Mouse (Mus musculus): Measurements from ENCODE around the gene Fibp.
A peak's percentile ranks its signal among the peaks of the same experiment; 100 is the strongest.
"Not testable (repeated sequence)": the region's sequence is repeated elsewhere in the genome, so short reads cannot be mapped to it uniquely, and the experiment has no call there.

Gene Fibp

DNA sequence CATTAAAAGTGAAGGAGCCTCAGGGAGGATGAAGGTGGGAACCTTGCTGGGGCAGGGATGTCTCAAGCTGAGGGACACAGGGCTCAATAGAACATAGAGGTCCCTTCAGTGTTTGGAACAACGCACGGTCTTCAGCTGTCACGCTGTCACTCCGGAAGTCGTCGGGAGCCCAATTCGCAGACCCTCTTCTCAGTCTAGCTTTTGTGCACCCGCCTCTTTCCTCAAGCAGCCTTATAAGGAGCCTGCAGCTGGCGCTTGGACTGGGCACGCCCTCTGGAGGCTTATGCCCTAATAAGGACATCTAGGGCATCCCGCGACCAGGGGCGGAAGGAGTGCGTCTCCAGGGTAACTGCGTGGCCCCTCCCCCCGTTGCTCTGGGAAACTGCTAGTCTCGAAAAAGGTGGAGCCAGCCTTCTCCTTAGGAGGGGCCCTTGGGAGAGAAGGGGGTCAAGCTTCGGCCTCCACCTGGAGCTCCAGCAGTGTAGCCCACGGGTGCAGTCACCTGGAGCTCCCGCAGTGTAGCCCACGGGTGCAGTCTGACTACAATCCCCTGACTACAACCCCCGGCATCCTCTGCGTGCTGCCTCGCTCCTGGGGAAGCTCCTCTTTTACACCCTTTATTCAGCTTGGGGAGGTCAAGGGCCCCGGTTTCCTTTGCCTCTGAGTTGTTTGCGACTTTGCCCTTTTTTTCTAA lies 28.6 kb downstream of the Fibp start:
- DNase-seq (ENCODE audit: low spot score): peak; percentile 98

DNA sequence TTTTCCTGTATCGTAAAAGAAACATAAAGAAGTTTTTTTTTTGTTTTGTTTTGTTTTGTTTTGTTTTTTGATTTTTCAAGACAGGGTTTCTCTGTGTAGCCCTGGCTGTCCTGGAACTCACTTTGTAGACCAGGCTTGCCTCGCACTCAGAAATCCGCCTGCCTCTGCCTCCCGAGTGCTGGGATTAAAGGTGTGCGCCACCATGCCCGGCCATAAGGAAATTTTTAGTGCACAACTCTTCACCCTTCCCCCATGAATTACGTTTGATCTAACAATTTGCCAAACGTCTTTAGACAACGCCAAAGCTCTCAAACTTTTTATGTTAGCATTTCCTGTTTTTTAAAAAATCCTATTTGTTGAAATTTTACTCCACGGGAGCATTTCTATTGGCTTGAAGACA lies 29.3 kb downstream of the Fibp start:
- not testable (repeated sequence) for DNase-seq (ENCODE audit: low spot score)

DNA sequence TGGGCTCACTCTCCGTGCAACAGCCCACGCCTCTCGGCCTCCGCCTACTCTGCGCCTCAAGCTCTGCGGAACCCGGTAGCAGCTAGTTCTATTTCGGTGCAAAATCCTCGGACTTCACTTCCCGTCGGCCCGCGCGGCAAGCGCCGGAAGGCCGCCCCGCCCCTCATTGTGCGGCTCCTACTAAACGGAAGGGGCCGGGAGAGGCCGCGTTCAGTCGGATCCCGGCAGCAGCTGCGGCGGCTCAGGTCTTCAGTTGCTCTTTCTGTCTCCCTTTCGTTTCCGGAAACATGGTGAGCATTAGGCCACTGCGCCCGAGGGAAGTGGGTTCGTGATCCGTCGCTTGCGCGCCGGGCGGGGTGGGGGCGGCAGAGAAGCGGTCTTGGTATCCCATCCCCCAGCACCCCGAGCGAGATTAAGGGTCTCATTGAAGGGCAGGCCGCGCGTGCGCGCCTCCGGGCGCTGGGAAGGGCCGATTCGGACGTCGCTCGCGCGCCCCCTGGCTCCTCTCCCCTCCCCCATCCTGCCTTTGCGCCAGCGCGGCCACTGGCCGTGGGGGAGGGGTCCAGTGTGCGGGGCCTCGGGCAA lies 30.0 kb downstream of the Fibp start, which contains the start of gene Cfl1:
TSS of gene Cfl1 (plus strand) at position 143 of the 585 bp plus-strand sequence.
- peak; percentile 96 for DNase-seq (ENCODE audit: low spot score)

DNA sequence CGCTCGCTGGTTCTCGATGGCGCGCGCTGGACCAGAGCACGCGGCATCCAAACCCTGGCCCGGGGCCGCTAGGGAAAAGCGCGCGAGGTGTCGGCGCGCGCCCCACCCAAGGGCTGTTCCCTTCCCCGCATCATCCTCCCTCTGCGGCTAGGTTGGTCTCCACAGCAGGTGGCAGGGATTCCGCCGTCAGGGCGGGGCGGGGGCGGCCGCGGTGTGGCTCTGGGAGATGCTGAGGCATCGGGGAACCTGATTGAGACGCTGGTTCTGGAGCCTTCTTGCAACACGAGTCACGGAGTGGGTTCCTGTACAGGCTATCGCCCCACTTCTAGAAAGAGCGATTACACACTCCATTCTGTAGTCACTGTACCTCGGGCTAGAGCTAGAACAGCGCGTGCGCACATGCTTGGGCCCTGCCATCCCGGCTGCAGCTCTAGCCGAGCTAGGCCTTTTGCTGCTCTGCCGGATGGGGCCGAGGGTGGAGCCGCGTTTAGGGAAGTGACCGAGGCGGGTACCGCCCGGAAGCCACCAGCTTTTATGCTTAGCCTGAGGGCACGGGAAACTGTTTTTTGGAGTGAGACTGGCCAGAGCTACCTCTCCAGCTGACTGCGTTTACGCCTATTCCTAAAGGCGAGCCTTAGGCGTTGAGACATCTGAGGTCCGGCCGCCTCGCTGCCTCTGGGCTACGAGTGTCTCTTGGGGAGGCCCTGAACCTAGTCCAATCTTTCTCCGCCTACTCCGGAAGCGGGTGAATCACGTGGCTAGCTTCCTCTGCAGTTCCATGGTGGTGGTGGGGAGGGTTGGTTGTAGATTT lies 30.7 kb downstream of the Fibp start:
- peak; percentile 83 for DNase-seq (ENCODE audit: low spot score)

DNA sequence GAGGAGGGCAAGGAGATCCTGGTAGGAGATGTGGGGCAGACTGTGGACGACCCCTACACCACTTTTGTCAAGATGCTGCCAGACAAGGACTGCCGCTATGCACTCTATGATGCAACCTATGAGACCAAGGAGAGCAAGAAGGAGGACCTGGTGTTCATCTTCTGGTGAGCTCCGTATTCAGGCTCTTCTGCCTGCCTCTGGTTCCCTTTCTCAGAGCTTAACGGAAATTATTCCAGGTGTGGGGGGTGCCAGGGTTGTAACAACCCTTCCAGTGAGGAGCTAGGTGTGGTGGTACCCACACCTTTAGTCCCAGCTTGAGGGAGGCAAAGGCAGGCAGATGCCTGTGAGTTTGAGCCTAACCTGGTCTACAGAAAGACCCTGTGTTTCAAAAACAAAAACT lies 32.2 kb downstream of the Fibp start:
- no peak for DNase-seq (ENCODE audit: low spot score)

DNA sequence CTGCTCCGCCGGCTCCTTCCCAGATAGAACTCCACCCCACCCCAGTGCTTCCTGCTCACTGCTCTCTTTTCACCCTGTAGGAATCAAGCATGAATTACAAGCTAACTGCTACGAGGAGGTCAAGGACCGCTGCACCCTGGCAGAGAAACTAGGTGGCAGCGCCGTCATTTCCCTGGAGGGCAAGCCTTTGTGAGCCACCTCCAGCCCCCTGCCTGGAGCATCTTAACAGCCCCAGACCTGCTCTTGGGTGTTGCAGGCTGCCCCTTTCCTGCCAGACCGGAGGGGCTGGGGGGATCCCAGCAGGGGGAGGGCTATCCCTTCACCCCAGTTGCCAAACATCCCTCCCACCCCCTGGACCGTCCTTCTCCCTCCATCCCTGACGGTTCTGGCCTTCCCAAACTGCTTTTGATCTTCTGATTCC lies 32.9 kb downstream of the Fibp start:
- DNase-seq (ENCODE audit: low spot score): not testable (repeated sequence)

DNA sequence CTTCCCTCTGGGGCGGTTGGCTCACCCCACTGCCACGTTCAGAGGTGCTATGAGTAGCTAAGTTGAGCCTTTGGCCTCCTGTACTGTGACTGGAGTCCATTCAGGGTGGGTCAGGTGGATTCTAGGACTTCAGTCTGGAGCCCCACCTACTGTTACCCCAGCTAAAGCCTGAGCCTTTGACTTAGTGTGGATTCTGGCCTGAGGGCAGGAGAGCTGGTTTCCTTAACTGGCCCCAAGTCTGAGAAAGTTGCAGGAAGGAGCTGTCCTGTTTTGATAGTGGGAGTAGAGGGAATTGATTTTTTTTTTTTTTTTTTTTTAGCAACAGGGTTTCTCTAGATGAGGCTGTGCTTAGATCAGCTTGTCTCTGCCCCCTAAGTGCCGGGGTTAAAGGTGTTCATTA lies 33.9 kb downstream of the Fibp start:
- no peak for DNase-seq (ENCODE audit: low spot score)

DNA sequence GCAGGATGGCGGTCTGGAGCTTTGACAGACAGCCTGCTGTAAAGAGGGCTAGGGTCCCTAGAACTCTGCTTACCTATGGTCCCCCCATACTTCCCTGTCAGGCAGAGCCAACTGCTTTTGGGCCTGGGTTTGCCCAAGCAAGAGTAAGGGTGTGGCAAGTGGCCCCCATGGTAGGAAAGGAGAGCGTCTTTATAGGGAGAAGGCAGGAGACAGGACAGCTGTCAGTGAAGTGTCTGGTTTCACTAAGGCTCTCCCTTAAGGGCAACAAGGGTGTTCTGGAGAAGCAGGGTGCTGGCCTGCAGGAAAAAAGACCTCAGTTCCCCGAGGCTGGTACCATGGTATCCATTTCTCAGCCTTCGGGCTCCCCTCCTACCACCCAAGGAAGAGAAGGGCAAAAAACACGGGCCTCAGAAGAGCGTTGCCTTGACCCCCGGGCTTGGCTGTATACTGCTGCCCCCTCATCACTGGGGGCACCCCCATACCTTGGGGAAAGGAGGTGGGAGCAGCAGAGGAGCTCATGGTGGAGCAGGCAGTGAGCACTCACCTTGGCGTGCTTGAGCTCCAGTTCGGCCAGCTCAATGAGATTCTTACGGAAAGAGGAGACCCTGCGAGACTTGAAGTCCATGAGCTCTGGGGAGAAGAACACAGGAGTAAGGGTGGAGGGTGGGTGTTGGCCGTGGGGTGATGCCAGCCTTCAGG lies 35.1 kb downstream of the Fibp start:
- no peak for DNase-seq (ENCODE audit: low spot score)

DNA sequence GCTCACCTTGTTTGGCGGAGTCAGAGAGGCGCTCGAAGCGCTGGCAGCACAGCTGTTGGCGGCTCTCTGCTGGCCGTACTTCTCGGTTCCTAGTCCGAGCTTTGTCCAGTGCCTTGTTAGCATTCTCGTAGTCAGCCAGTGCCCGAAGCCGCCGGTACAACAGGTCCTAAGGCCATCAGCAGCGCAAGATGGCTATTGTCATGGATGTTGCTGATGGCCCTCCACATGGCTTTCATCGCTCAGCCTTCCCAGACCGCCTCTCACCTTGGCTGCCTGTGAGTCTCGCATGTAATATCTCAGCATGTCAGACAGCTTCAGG lies 35.6 kb downstream of the Fibp start:
- no peak for DNase-seq (ENCODE audit: low spot score)

DNA sequence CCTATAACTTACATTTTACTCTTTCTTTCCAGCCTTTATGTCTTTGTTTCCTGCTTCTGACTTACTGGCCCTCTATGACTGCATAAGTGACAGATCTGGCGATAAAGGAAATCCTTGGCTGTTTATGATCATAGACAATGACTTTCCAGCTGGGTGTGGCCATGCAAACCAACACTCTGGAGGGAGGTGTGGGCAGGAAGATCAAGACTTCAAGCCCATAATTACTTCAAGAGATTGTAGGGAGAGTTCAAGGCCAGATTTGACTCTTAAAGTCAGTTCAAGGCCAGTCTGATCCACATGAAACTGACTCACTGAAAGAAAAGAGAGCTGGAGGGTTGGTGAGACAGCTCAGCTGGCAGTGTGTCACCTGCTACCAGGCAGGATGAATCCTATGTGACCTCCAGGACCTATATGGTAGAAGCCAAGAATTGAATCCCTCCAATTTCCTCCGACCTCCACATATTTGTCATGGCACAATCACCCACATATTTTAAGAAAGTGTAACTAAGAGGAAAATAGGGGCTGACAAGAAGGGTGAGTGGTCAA lies 40.0 kb downstream of the Fibp start:
- no peak for DNase-seq (ENCODE audit: low spot score)

DNA sequence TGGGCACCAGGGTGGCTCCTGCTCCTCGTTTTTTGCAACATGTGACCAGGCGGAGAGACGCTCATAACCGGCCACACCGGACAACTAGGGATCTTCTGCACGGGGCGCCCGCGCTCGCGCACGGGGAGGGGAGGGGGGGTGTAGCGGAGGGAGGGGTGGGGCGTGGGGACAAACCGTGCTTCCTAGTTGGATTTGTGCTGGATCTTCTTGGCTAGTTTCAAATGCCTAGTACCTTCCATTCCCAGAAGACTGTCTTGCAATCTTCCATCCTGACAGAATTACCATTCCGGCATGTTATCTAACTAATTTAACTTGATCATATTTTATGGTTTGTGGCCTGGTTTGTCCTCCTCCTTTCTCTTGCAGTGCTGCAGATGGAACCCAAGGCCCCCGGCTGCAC lies 43.3 kb downstream of the Fibp start, which contains the start of gene 1700020D05Rik:
TSS of gene 1700020D05Rik (minus strand) at position 101 of the 400 bp plus-strand sequence.
- no peak for DNase-seq (ENCODE audit: low spot score)

DNA sequence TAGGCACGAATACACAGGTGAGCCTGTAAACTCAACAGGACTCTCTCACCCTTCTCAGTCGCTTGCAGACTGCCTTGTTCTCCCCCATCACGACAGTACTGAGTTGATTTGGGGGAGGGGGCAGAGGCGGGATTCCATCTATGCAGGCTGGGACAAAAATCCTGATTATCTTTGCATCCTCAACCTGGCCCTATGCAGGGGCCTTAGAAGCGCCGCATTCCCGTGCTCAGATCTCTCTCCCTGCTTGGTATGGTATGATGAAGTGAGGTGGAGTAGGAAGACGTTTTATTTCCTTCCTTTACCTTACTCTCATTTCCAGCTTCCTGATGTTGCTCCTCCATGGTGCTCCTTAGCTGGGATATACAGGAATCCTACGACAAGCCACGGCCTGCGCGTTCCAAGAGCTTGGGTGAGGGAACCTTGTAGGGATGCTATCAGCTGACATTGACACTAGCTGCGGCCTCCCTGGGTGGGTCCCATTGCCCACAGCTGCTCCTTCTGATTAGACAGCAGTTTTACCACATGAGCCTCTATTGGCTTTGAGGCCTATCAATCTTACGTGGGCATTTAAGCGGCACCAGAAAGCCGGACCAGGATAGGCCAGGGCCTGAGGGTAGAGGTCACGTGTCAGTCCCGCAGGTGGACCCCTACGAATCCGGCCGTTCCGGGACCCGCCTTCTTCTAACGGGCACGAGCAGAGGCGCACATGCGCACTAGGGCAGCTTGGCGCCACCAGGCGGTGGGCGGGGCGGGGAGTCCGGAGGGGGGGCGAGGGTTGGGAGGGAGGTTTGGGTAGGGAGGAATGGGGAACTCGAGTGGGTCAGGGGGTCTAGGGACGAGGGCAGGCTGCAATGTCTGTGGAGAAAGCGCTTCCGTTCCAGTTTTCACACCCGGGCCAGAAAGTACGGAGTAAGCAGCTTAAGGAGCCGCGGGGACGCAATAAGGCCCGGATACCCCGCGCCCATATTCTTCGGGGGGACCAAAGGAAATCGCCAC lies 49.9 kb downstream of the Fibp start, which contains the start of gene Snx32:
TSS of gene Snx32 (minus strand) at position 508 of the 996 bp plus-strand sequence.
- peak; percentile 97 for DNase-seq (ENCODE audit: low spot score)

DNA sequence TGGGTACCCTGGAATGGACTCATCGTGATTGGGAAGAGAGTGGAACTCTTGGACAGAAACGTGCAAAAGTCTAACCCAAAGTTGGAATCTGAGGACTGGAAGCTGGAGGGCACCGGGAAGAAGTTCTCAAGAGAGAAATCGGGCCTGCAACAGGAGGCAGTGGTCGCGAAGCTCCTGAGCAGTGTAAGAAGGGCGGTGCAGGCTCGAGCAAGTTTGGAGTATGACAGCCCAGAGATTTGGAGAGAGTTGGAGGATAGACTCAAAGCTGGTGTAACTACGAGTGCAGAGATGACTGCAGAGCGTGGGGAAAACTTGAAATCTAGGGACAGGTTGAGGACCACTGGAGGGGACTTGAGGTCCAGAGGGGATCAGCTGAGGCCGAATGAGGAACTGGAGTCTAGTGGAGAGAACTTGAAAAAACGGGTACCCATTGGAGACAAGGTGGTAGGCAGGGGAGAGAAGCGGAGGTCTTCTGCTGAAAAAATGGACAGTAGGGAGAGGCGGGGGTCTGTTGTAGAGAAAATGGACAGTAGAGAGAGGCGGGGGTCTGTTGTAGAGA lies 50.7 kb downstream of the Fibp start:
- DNase-seq (ENCODE audit: low spot score): no peak

DNA sequence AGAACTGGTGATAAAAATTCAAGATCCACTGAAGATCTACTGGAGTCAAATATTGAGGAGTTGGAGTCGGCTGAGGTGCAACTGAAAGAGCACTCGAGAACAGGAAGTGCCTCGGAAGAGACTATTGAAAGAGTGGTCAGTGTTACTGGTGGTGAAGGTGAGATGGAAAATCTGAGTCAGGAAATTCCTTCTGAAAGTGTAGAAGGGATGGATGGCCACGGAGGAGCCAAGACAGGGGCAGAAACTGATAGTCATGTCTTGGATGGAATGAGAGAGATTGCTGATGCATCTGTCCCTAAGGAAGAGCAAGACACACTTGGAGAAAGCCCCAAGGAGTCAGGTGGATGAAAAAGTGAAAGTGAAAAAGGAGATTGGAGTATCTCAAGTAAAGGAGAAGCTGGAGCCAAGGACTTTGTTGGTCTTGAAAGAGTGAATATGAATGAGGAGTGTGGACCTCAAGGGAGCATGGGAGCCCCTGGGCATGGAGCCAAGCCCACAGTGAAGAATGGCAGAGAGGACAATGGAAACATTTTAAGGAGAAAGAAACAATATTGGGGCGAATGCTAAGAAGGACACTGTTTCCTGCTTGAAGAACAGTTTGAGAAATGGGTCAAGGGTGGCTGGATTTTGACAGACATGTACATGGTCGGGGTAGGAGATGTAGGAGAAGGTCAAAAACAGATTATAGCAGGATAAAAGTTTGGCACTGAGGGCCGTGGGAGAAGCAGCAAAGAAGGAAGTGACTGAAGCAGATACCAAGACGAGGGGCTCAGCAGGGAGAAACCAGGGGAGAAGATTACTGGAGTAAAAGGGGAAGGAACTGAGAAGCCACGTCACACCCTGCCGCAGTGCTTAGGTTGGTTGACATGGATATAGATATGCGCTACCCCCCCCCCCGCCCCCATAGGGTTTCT lies 51.9 kb downstream of the Fibp start:
- peak; percentile 60 for DNase-seq (ENCODE audit: low spot score)

DNA sequence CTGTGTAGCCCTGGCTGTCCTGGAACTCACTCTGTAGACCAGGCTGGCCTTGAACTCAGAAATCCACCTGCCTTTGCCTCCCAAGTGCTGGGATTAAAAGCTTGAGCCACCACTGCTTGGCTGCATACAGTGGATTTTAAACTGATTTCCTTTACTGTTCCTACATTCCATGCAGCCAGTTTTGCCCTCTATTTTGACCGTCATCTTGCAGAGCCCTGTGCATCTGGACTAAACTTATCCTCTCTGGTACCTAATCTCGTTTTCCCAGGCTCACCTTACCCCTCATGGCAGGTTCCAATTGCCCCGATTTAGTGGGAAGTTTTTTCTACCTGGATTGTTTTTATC lies 52.6 kb downstream of the Fibp start:
- no peak for DNase-seq (ENCODE audit: low spot score)
